Mouse (Mus musculus): Measurements from ENCODE around the gene Atf7.

Gene Atf7

GRCm38 (mm10) chr15:102512010-102512409 lies 113.3 kb downstream of the Atf7 start:
- 42% methylated on average over 5 of the region's 5 CpGs for WGBS

- WGBS: 21% methylated on average over 6 of the region's 6 CpGs
Observed at GRCm38 (mm10) chr15:102511285-102511833, 113.9 kb downstream of the Atf7 start.

GRCm38 (mm10) chr15:102510590-102511284 lies 114.5 kb downstream of the Atf7 start:
- WGBS: 1% methylated on average over 32 of the region's 34 CpGs

- 4% methylated on average over 9 of the region's 9 CpGs for WGBS
Observed at GRCm38 (mm10) chr15:102510110-102510509, 115.2 kb downstream of the Atf7 start.

- 53% methylated on average over 3 of the region's 3 CpGs for WGBS
Observed at GRCm38 (mm10) chr15:102508336-102508735, 116.9 kb downstream of the Atf7 start.

- WGBS: 100% methylated on average over 1 of the region's 1 CpGs
Observed at GRCm38 (mm10) chr15:102506864-102507263, 118.4 kb downstream of the Atf7 start.

GRCm38 (mm10) chr15:102506464-102506830 lies 118.8 kb downstream of the Atf7 start:
- 22% methylated on average over 2 of the region's 2 CpGs for WGBS

GRCm38 (mm10) chr15:102505770-102506463 lies 119.3 kb downstream of the Atf7 start:
- 51% methylated on average over 9 of the region's 9 CpGs for WGBS

GRCm38 (mm10) chr15:102505073-102505769 lies 120.0 kb downstream of the Atf7 start:
- 56% methylated on average over 12 of the region's 12 CpGs for WGBS

GRCm38 (mm10) chr15:102503924-102504782 lies 121.1 kb downstream of the Atf7 start:
- WGBS: 89% methylated on average over 9 of the region's 9 CpGs

GRCm38 (mm10) chr15:102503447-102503846 lies 121.8 kb downstream of the Atf7 start, which contains the start of gene Gm10337:
Gene Gm10337, plus strand, starts transcription at chr15:102503722.
- 42% methylated on average over 1 of the region's 1 CpGs for WGBS

GRCm38 (mm10) chr15:102502254-102502840 lies 122.9 kb downstream of the Atf7 start:
- WGBS: 71% methylated on average over 9 of the region's 9 CpGs

- 83% methylated on average over 19 of the region's 19 CpGs for WGBS
Observed at GRCm38 (mm10) chr15:102501084-102501814, 124.0 kb downstream of the Atf7 start.

GRCm38 (mm10) chr15:102500479-102500878 lies 124.8 kb downstream of the Atf7 start:
- WGBS: 73% methylated on average over 5 of the region's 5 CpGs

GRCm38 (mm10) chr15:102499851-102500250 lies 125.4 kb downstream of the Atf7 start:
- WGBS: 77% methylated on average over 6 of the region's 6 CpGs

- WGBS: 43% methylated on average over 3 of the region's 3 CpGs
Observed at GRCm38 (mm10) chr15:102499370-102499769, 125.9 kb downstream of the Atf7 start.

- WGBS: 43% methylated on average over 3 of the region's 3 CpGs
Observed at GRCm38 (mm10) chr15:102498322-102498721, 126.9 kb downstream of the Atf7 start.

- 64% methylated on average over 1 of the region's 1 CpGs for WGBS
Observed at GRCm38 (mm10) chr15:102487664-102488063, 137.6 kb downstream of the Atf7 start.

- 87% methylated on average over 12 of the region's 12 CpGs for WGBS
Observed at GRCm38 (mm10) chr15:102485853-102486252, 139.4 kb downstream of the Atf7 start.

- 88% methylated on average over 3 of the region's 3 CpGs for WGBS
Observed at GRCm38 (mm10) chr15:102483136-102483535, 142.1 kb downstream of the Atf7 start.
